Mouse (Mus musculus) stomach, embryonic 14.5 days (tissue): Measurements from ENCODE around the gene Zfp456. TPM values are rescaled to one million over a fixed set of nuclear protein-coding genes. Genes with fewer than 3 reads are reported as not detected.
"Not testable (repeated sequence)": the region's sequence is repeated elsewhere in the genome, so short reads cannot be mapped to it uniquely, and the experiment has no call there.

Experiments
- ATAC-seq: fragments of 200-750 bp; cut with Nextera tagmentation; 2 replicates; pipeline ENCODE4 v1.8.0; 2017; ENCODE audit warnings: low read depth, moderate TSS enrichment; ENCODE audit not compliant: insufficient number of reproducible peaks, insufficient read depth, low FRiP score
- H3K27ac ChIP-seq: fragments of 300-500 bp; sonication (generic); 2 replicates; pipeline ENCODE4 v1.5.1; 2014; ENCODE audit warnings: mild to moderate bottlenecking, low read length, moderate library complexity, mixed read lengths
- H3K27me3 ChIP-seq: fragments of 300-500 bp; sonication (generic); 2 replicates; pipeline ENCODE4 v1.6.1; 2014; ENCODE audit warnings: low read length, control low read depth, mixed read lengths; ENCODE audit not compliant: control insufficient read depth, insufficient read depth
- H3K36me3 ChIP-seq: fragments of 300-500 bp; sonication (generic); 2 replicates; pipeline ENCODE4 v1.6.1; 2014; ENCODE audit warnings: mild to moderate bottlenecking, control low read depth, low read length, moderate library complexity, mixed read lengths; ENCODE audit not compliant: control insufficient read depth, insufficient read depth
- H3K4me1 ChIP-seq: fragments of 300-500 bp; sonication (generic); 2 replicates; pipeline ENCODE4 v1.6.1; 2014; ENCODE audit warnings: low read length, control low read depth, mixed read lengths; ENCODE audit not compliant: control insufficient read depth, insufficient read depth
- H3K4me2 ChIP-seq: fragments of 300-500 bp; sonication (generic); replicated peaks from 2 replicates; pipeline ENCODE4 v1.6.1; 2014; ENCODE audit warnings: low read depth, low read length, control low read depth
- H3K4me3 ChIP-seq: fragments of 300-500 bp; sonication (generic); 2 replicates; pipeline ENCODE4 v1.5.1; 2014; ENCODE audit warnings: low read depth, low read length, control low read depth
- H3K9ac ChIP-seq: fragments of 300-500 bp; sonication (generic); replicated peaks from 2 replicates; pipeline ENCODE4 v1.6.1; 2014; ENCODE audit warnings: low read depth, mild to moderate bottlenecking, control low read depth, low read length, moderate library complexity, mixed read lengths
- H3K9me3 ChIP-seq: fragments of 300-500 bp; sonication (generic); 2 replicates; pipeline ENCODE4 v1.6.1; 2016; ENCODE audit warnings: low read depth, low read length, control low read depth; ENCODE audit not compliant: control insufficient read depth
- WGBS: fragments of 180-500 bp; shearing (Covaris S2); extraction: QIAGEN DNeasy Blood & Tissue Kit; methylation state at CpG from one replicate; pipeline ENCODE4 v1.1.7; 2014; 5-methylcytosine and 5-hydroxymethylcytosine counted together
- polyA plus RNA-seq: library from polyadenylated mRNA; unstranded; fragments of >200 nt; fragmentation: Nextera tagmentation; extraction: Ambion mirVana; gene quantifications from 2 replicates; pipeline ENCODE4 v1.2.1, GENCODE M21; 2014

The Zfp456 gene
- polyA plus RNA-seq, 1 experiment from 2014 or later, result 2.5 TPM

- H3K4me3 ChIP-seq, H3K4me2 ChIP-seq, H3K9ac ChIP-seq, ATAC-seq, H3K27me3 ChIP-seq, H3K27ac ChIP-seq, H3K9me3 ChIP-seq, H3K4me1 ChIP-seq, H3K36me3 ChIP-seq: not testable (repeated sequence)
- WGBS, result 83% methylated on average over 3 of the region's 3 CpGs
Observed at GRCm38 (mm10) chr13:67376255-67376654, 645 bp upstream of the Zfp456 start.

- Histone ChIP-seq H3K36me3 (no peaks in the 10 kb centered on the region), H3K9ac (peak within 1 kb of the TSS; percentile 53), H3K27ac (peak within 1 kb of the TSS; percentile 21; the same call in 1 of the 2 replicates), H3K9me3 (no peaks in the 10 kb centered on the region), H3K4me1 (0 out of 2 replicates have a peak, but pooled peaks cover 7% of the 10 kb centered on the region), H3K4me2 (peak within 1 kb of the TSS; percentile 64), H3K4me3 (peak within 1 kb of the TSS; percentile 83), H3K27me3 (no peaks in the 10 kb centered on the region)
- WGBS, result 0% methylated on average over 15 of the region's 15 CpGs
- ATAC-seq, result peak; percentile 91
Observed at GRCm38 (mm10) chr13:67360131-67360744, 15.4 kb downstream of the Zfp456 start, which contains the start of the genes Gm28044 and Zfp953. TSS of gene Gm28044 (minus strand) at chr13:67360536. TSS of gene Zfp953 (minus strand) at chr13:67360605.

- Histone ChIP-seq H3K27me3 (no peaks in the 10 kb centered on the region), H3K27ac (no peak overlapping the region), H3K36me3 (no peaks in the 10 kb centered on the region), H3K4me3 (no peak overlapping the region), H3K9ac (no peak overlapping the region), H3K9me3 (no peaks in the 10 kb centered on the region), H3K4me2 (no peak overlapping the region), H3K4me1 (no peaks in the 10 kb centered on the region)
- ATAC-seq, result no peak
Observed at GRCm38 (mm10) chr13:67351854-67352253, 23.8 kb downstream of the Zfp456 start.

- 90% methylated on average over 2 of the region's 2 CpGs for WGBS
- ATAC-seq, result no peak
- H3K9ac ChIP-seq, result no peak overlapping the region
- H3K4me2 ChIP-seq, result no peak overlapping the region
- no peaks in the 10 kb centered on the region for H3K4me1 ChIP-seq
- no peaks in the 10 kb centered on the region for H3K9me3 ChIP-seq
- no peak overlapping the region for H3K4me3 ChIP-seq
- 0 out of 2 replicates have a peak, but pooled peaks cover 3% of the 10 kb centered on the region for H3K36me3 ChIP-seq
- no peak overlapping the region for H3K27ac ChIP-seq
- no peaks in the 10 kb centered on the region for H3K27me3 ChIP-seq
Observed at GRCm38 (mm10) chr13:67343422-67343821, 32.2 kb downstream of the Zfp456 start.

GRCm38 (mm10) chr13:67332877-67333276, 42.7 kb downstream of the Zfp456 start:
- no peaks in the 10 kb centered on the region for H3K27me3 ChIP-seq
- no peaks in the 10 kb centered on the region for H3K36me3 ChIP-seq
- H3K4me1 ChIP-seq, result no peaks in the 10 kb centered on the region
- no peak for ATAC-seq
- H3K9ac ChIP-seq, result peak overlapping the region; percentile 23
- no peaks in the 10 kb centered on the region for H3K9me3 ChIP-seq
- H3K4me3 ChIP-seq, result peak overlapping the region; percentile 59
- 70% methylated on average over 1 of the region's 1 CpGs for whole genome bisulfite sequencing
- H3K4me2 ChIP-seq, result peak overlapping the region; percentile 54
- H3K27ac ChIP-seq, result no peak overlapping the region; the same call in 1 of the 2 replicates

- Histone ChIP-seq H3K9me3 (no peaks in the 10 kb centered on the region), H3K27me3 (no peaks in the 10 kb centered on the region), H3K36me3 (no peaks in the 10 kb centered on the region), H3K4me2 (peak within 1 kb of the TSS; percentile 54), H3K27ac (peak within 1 kb of the TSS; percentile 44; the same call in 1 of the 2 replicates), H3K9ac (peak within 1 kb of the TSS; percentile 23), H3K4me1 (no peaks in the 10 kb centered on the region), H3K4me3 (peak within 1 kb of the TSS; percentile 59)
- ATAC-seq, result peak; percentile 89
- 15% methylated on average over 17 of the region's 17 CpGs for WGBS
Observed at GRCm38 (mm10) chr13:67332019-67332724, 43.4 kb downstream of the Zfp456 start, which contains the start of gene Zfp595. TSS of gene Zfp595 (minus strand) at chr13:67332570.

Other genes with a start within 250 kb of the Zfp456 start
- gene Rsl1, start 202.6 kb downstream of the Zfp456 start, polyA plus RNA-seq, result 6.1 and 6.4 TPM in 2 replicates
- gene Zfp455, start 181.3 kb downstream of the Zfp456 start, polyA plus RNA-seq, result 1.8 and 2.2 TPM in 2 replicates
- 3.2 TPM in 2 replicates for gene Zfp458, start 97.3 kb downstream of the Zfp456 start, polyA plus RNA-seq
- gene Zfp457, start 69.3 kb downstream of the Zfp456 start, polyA plus RNA-seq, result 0.64 and 1.1 TPM in 2 replicates
- 2.8 and 3.4 TPM in 2 replicates for gene Zfp595, start 43.2 kb downstream of the Zfp456 start, polyA plus RNA-seq
- gene Gm28044, start 15.3 kb downstream of the Zfp456 start, polyA plus RNA-seq, result not detected in 2 replicates
- gene Zfp953, start 15.2 kb downstream of the Zfp456 start, polyA plus RNA-seq, result 1.5 and 1.8 TPM in 2 replicates
- gene Gm28041, start 77 bp downstream of the Zfp456 start, polyA plus RNA-seq, result 0.62 and 0.91 TPM in 2 replicates
- 6.0 and 7.3 TPM in 2 replicates for gene Zfp429, start 24.0 kb upstream of the Zfp456 start, polyA plus RNA-seq
- gene Zfp459, start 45.6 kb upstream of the Zfp456 start, polyA plus RNA-seq, result 0.62 and 0.87 TPM in 2 replicates
- gene Zfp874a, start 75.8 kb upstream of the Zfp456 start, polyA plus RNA-seq, result 11.2 TPM in 2 replicates
- gene Zfp874b, start 108.4 kb upstream of the Zfp456 start, polyA plus RNA-seq, result 4.2 and 5.1 TPM in 2 replicates
- 14.5 TPM in 2 replicates for gene Zfp58, start 124.7 kb upstream of the Zfp456 start, polyA plus RNA-seq
- not detected in 2 replicates for gene Gm26965, start 150.3 kb upstream of the Zfp456 start, polyA plus RNA-seq
- gene Zfp87, start 150.4 kb upstream of the Zfp456 start, polyA plus RNA-seq, result 25.0 and 29.0 TPM in 2 replicates
- gene Zfp748, start 178.0 kb upstream of the Zfp456 start, polyA plus RNA-seq, result 16.3 and 17.5 TPM in 2 replicates
- gene Zfp729b, start 233.9 kb upstream of the Zfp456 start, polyA plus RNA-seq, result 5.1 and 5.6 TPM in 2 replicates